Mouse (Mus musculus) monocyte, adult 5-6 weeks (primary cell): ENCODE data around the gene Lrrc75b. TPM values are rescaled to one million over a fixed set of nuclear protein-coding genes. Genes with fewer than 3 reads are reported as not detected.
"Not testable (repeated sequence)": the region's sequence is repeated elsewhere in the genome, so short reads cannot be mapped to it uniquely, and the experiment has no call there.

ENCODE experiments used
- ATAC-seq: fragments of 153-309, 156-312 bp; replicated peaks from 2 replicates; pipeline ENCODE4 v1.8.0; 2017; ENCODE audit warnings: mild to moderate bottlenecking; ENCODE audit not compliant: low TSS enrichment, insufficient number of reproducible peaks, severe bottlenecking, poor library complexity, low FRiP score
- total RNA-seq: library from RNA; stranded (forward); fragments of 200-1000, 200-491, 200-594 nt; gene quantifications from 3 replicates; pipeline ENCODE4 v1.2.3, GENCODE M21; 2017

Lrrc75b gene
- total RNA-seq, 1 experiment from 2014 or later, result not detected

DNA sequence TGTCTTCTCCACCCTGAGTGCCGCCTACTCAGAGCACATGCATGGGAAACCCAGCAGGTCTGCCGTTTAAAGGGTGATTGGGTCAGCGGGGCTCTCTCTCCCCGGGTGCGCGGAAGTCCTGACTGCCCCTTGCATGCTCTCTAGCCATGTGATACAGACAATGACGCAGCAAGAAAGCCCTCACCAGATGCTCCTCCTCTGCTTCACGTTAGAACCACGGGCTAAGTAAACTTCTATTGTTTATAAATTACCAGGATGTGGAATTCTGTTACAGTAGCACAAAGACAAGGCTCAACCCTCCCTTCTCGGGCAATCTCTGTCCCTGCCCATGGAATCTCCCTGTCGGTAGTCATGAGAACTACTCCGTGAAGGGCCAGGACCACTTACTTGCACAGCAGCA lies 9.0 kb downstream of the Lrrc75b start:
- ATAC-seq, result 0 out of 2 replicates have a peak, but pooled peaks have one; percentile 38

DNA sequence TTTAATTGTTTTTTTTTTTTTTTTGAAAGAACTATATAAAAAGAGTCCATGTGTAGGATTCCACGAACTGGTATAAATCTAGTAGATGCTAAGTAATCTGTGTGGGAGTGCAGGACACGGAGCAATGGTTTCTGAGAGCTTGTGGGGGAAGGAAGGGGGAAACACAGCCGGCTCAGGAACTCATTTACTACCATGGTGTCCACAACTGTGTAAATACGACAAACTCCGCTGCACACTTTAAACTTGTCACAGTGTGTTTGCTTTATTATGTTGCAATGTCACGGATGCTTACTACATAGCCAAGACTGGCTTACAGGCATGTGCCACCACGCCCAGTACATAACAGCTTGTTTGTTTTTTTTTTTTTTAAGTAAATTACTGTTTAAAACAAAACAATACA lies 10.2 kb downstream of the Lrrc75b start:
- ATAC-seq, result no peak

DNA sequence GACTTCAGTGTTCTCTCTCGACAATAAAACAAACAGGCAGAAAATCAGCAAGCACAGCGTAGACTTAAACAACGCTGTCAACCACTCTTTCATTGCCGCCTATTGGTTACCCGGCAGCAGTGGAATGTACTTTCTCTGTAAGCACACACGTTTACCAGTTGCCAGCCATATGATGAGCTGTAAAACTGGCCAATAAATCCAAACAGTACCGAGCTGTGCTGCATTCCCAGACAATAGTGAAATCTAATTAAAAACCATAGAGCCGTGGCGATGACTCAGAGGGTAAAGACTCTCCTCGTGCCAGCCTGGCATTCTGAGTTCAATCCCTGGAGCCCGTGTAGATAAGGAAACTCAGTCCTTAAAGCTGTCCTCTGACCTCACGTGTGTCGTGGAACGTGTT lies 11.6 kb downstream of the Lrrc75b start:
- ATAC-seq, result no peak

DNA sequence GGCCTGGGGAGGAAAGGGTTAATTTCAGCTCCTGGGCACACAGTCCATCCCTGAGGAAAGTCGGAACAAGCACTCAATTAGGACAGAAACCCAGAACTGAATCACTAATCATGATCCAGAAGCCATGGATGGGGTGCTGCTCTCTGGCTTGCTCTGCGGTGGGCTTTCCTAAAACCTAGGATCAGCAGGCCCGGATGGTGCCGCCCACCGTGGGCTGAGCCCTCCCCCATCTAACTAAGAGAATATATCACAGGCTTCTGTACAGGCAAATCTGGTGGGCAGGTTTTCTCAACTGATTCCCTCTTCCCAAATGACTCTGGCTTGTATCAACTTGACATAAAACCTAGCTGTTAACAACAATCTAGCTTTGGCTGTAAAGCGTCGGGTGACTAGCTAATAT lies 12.2 kb downstream of the Lrrc75b start:
- no peak for ATAC-seq

DNA sequence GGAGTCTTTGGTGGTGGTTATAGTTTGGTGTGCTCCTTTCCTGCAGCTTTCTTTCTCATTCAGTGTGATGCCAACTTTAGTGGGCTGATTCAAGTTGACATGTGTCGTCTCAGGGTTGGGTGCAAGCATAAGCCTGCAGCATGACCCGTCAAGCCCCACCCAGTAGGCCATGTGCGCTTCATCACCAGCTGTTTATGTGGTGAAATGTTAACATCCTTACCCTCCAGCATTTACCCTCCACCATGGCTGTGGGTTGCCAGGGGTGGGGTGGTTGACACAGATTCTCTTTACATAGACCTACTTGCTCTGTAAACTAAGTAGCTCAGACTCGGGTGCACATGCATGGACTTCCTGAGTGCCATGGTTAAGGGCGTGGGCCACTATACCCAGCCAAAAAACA lies 24.0 kb downstream of the Lrrc75b start:
- no peak for ATAC-seq

DNA sequence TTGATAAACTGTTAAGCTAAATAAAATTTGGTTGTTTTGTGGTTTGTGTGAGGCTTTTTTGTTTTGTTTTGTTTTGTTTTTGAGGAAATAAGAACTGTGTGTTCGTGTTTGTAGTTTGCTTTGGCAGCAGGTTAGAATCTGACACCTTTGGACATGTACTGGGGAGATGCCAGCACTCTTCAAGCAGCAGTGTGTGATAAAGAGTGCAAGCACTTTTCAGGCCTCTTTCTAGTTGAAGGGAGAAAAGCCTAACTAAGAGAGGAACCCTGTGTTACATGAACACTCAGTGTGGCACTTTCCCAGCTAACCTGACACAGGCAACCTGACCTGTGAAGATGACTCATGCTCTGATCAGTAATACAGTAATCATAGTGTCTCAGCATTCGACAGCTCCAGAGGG lies 24.7 kb downstream of the Lrrc75b start:
- no peak for ATAC-seq

DNA sequence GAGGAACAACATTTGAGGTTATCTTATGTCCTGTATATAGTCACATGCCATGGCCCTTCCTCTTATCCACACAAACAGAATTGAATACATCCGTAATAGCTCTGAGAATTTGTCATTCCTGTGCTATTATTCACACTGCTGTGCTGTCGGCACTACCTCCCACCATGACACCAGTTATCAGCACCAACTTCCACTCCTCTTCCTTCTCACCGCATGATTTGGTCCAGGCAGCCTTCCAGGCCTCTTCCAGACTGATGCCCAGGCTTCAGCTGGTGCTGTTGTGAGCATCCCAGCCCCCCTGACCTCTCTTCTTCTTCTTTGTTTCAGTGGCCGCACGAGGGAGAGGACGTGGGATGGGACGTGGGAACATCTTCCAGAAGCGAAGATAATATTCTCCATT lies 25.2 kb downstream of the Lrrc75b start:
- no peak for ATAC-seq

DNA sequence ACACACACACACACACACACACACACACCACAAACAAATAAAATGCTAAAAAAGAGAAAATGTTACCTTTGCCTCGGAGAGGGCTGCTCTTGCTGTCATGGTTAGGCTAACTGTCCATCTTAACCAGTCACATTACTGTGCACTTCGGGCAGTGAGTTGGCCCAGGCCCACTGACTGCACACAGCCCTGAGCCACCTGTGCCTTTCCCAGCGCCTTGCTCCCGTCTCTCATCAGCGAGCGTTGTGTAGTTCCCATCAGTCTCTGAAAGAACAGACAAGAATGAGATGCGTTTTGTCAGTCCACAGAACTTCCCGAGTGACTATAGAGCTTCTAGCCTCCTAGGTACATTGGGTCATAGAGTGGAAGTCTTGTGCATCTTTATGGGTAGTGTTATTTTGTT lies 25.9 kb downstream of the Lrrc75b start:
- ATAC-seq, result no peak

DNA sequence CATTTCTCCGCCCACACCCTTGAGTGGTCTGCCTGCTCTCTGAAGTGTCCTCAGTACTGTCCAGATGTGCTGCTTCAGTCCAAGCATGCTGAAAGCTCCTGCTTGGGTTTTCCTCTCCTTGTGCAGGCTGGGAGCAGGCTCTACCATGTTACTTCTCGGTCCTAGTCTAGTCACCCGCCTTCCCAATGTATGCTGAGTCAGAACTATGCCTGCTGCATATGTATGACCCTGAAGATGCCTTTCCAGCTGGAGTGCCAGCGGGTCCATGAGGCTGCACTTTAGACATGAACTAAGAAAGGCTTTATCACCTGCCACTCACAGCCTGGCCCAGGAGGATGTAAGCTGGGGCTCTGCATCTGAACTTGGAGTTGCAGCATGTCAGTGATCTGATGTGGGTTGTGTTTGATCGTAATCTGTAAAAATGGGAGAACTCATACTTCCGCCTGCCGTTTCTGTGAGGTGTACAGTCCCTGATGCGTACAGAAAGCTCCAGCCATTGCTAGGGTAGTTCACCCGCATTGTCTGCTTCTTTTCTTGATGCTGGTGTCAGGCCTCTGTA lies 28.5 kb downstream of the Lrrc75b start:
- ATAC-seq, result no peak

DNA sequence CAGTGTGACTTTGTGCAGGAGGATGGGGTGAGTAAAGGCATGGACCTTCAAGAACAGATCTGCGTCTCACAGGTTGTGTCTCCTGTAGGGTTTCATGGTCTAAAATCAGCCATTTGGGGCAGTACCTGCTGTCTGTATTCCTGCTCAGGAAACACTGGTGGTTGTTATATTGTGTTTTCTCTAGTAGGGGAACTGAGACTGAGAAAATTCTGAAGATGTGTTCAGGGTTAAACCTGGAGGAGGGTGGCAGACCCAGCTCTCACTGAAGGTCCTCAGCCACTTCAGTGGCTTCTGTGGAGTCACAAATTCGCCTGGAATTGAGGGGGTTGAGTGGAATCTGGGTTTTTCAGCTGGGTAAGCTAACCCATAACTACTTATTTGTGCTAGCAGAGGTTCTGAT lies 29.8 kb downstream of the Lrrc75b start:
- no peak for ATAC-seq

DNA sequence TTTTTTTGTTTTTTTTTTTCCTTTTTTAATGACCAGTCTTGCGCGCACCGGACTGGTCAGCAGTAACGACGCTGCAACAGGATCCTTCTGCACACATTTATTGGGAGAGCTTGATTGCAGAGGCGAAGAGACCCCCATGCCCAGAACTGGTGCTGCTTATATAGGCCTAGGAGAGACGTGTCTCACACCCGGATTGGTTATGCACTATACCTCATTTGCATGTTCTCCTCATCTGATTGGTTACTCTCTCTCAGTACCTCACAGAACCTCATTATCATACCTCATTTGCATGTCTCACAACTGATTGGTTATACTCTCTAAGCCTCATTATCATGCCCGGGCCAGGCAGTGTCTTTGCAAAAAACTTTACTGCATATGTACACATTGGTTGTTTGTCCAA lies 34.7 kb downstream of the Lrrc75b start:
- not testable (repeated sequence) for ATAC-seq

DNA sequence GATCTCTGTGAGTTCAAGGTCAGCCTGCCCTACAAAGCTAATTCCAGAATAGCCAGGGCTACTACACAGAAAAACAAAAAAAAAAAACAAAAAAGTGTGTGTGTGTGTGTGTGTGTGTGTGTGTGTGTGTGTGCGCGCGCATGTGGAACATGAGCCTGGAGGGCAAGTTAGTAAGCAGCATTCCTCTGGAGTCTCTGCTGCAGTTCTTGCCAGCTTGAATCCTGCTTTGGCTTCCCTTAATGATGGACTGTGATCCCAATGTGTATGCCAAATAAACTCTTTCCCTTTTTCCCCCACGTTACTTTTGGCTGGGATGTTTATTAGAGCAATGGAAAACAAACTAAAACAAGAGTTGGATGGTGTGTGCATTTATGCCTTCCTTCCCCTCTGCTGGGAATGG lies 38.5 kb downstream of the Lrrc75b start:
- no peak for ATAC-seq

DNA sequence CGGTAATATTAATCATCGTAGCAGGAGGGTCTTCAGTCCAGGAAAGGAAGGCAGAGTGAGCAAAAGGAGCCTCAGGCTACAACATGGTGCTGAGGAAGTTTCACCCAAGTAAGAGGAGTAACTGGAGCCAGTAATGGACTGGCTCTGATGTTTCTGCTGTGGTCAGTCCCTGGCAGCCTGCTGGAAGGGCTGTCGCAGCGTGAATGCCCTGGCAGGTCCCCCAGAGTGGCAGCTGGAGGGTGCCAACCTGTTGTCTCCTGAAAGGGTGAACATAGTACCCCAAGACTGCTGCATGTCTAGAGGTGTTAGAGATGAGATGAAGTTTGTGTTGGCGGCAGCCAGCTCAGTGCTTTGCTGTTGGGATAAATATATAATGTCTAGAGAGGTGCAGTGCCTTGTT lies 39.5 kb downstream of the Lrrc75b start:
- no peak for ATAC-seq

DNA sequence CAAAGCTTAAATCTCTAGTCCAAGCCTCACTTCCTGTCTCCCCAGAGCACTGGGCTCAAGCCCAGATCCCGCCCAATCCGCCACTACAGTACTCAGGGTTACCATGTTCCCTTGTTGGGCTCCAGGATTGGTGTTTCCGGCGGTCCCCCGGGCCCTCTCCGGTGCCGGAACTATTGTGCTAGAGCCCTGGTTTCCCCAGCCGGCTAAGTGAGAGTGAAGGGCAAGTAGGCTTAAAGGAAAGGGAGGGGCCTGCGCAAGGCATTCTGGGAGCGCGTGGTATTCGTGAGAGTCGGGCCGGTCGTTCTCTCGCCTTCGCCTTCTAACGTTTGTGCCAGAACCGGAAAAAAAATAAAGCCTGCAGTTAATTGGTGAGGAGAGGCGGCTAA lies 42.4 kb downstream of the Lrrc75b start, which contains the start of gene Gucd1:
TSS of gene Gucd1 (minus strand) at position 215 of the 386 bp plus-strand sequence.
- peak; percentile 77 for ATAC-seq

DNA sequence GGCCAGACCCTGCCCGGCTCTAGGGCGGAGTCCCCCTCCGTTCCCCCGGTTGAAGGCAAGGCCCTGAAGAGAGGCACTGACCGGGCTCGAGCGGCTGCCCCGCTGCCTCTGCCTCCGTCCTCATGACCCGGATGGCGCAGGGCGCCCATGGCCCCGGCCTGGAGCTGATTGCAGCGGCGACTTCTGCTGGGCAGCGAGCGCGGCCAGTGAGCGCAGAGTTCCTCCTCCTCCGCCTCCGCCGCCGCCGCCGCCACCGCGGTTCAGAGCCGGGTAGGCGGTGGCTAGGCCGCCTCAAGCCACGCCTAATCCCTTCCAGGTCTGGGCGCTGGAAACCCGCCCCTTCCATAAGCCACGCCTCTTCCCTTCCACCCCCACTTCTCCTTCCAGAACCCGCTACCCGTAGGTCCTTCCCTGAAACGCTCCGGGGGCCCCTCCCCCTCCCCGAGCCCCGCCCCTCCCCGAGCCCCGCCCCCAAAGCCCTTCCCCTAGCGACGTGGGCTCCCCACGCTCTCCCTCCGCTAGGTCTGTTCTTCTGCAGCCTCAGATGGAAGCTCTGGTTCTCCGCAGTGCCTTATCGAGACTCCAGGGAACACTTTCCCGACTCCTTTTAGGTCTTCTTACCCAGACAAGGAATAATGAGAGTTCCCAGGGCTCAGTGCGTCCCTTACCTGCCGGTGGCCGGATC lies 42.9 kb downstream of the Lrrc75b start, which contains the start of gene Snrpd3:
TSS of gene Snrpd3 (plus strand) at position 479 of the 685 bp plus-strand sequence.
- ATAC-seq, result peak; percentile 83

DNA sequence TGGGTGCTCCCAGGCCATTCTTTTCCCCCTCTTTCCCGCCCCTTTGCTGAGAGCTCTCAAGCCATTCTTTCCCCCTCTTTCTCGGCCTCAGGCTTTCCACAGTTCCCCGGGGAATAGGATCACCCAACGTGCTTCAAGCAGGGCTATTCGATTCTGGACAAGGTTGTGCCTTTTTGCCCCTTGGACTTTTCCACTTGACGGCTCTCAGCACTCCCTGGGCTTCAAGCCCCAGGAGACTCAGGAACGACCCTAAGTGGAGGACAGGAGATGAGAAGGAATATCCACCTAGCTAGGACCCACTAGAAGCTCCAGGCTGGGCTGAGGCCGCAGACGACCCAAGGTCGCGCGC lies 43.4 kb downstream of the Lrrc75b start:
- no peak for ATAC-seq

DNA sequence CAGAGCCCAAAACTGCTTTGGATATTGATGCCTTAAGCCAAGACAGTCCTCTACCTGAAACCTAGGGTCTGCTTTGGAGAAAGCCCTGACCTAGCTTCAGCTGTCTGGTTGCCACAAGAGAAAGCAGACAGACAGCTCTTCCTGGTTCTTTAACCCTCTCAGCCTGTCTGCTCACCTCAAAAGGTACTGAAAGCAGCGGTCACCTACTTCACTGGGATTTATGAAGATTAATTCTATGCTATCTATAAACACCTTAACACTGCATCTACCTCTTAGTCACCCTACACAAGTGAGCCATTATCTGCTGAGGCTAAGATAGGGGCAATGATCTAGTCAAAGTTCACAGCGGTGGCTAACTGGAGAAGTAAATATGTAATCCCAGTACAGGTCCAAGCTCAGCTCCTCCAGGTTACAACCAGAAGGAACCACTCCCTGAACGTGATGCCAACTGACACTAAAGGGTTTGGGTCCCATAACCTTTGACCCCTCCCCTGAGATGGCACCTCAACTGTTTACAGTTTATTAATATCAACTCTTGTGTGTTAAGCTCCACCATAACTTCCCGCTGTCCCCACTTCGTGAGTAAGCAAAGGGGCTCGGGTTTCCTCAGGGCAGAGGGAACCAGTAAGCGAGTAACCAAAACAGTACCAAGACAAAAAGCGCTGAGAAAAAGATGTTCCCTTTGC lies 43.9 kb downstream of the Lrrc75b start:
- no peak for ATAC-seq

DNA sequence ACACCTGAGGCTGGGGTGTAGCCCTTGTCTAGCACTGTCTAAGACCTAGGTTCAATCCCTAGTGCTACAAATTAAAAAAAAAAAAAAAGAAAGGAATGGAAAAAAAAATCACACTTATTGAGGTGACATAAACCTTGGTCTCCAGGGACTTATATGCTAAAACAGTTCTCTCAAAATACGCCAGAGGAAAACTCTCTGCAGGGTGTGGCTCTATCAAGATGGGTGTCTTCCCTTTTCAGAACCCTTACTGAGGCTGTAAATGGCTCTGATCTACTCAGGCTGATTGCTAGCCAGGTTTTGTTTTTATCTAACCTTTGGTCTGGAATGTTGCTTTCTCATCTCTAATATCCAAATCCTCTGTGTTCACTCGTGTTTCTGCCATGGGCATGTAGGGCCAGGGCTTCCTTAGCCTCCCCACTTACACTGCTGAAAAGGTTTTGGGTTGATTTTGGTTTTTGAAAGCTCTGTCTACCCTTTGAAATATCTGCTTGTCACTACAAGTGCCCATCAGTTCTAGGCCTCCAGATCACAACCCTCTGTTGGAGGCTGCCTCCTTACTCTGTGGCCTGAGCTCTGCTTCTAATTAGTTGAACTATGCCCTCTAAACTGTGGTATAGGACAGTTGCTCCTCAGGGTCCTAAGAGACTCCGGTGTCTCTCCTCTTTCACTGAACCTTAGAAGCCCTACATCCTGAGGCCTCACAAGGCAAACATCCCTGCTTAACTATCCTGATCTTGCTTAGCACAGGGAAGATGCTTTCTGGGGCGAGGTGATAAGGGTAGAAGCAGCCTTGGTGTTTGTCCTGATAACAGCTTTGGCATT lies 44.7 kb downstream of the Lrrc75b start:
- no peak for ATAC-seq

DNA sequence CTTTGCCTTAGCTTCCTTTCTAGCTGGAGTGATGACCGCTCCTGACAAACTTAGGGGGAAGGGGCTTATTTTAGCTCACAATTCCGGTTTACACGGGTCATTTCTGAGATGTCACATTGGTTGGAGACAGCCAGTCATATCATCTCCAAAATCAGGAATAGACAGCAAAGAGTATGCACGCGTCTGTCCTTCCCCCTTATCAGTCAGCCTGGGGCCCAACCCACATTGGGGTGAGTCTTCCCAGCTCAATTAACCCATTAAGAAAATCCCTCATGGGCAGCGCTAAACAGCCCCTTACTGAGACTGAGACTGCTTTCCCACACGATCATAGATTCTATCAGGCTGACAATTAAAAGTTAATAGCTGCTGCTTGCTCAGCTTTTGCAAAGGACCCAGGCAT lies 45.8 kb downstream of the Lrrc75b start:
- ATAC-seq, result no peak
